Mouse (Mus musculus): ENCODE measurements around the gene Cyct.
A peak's percentile ranks its signal among the peaks of the same experiment; 100 is the strongest.

- TF ChIP-seq CTCF (IDR thresholded peaks at IDR 0.05; ENCODE audit: low read depth) (peak; percentile 89), EP300 (optimal IDR thresholded peaks at IDR 0.05) (no peak)
Observed at GRCm38 (mm10) chr2:76369821-76370655, 9.8 kb upstream of the Cyct start, which contains the start of gene Rbm45.

Data from stomach, postnatal 0 days (tissue).